ENCODE assay signal across 8 mouse cellular contexts in genomic region chr4:145744935-145745644, GRCm38 (mm10).
DNase-seq lines count a peak whose midpoint lies in the region; ATAC-seq and TF ChIP-seq lines count a peak whose summit lies in the region.
"Not testable (repeated sequence)": the region's sequence is repeated elsewhere in the genome, so short reads cannot be mapped to it uniquely, and the experiment has no call there.

No protein-coding gene starts in this region.

- H3K4me1 ChIP-seq in forebrain, postnatal 0 days (ENCODE audit: insufficient read depth); hindbrain, embryonic 10.5 days (replicated peaks); lung, embryonic 14.5 days (ENCODE audit: insufficient read depth); neural tube, embryonic 11.5 days (ENCODE audit: control insufficient read depth, insufficient read depth, low read length): not testable (repeated sequence)

- peak; percentile 60 for ATAC-seq in forebrain, postnatal 0 days
- peak; percentile 88 for ATAC-seq in lung, embryonic 14.5 days (ENCODE audit: insufficient read depth)
- peak; percentile 97 for ATAC-seq in neural tube, embryonic 11.5 days (ENCODE audit: insufficient read depth, low FRiP score, low TSS enrichment)

- not testable (repeated sequence) for TF ChIP-seq CTCF in forebrain, postnatal 0 days (IDR thresholded peaks at IDR 0.05; ENCODE audit: low read depth); lung, embryonic 14.5 days (IDR thresholded peaks at IDR 0.05; ENCODE audit: low read depth)

- H3K36me3 ChIP-seq in forebrain, postnatal 0 days (ENCODE audit: insufficient read depth); hindbrain, embryonic 10.5 days; lung, embryonic 14.5 days (ENCODE audit: insufficient read depth); neural tube, embryonic 11.5 days (ENCODE audit: control insufficient read depth, insufficient read depth, low read length): not testable (repeated sequence)

- whole genome bisulfite sequencing in forebrain, postnatal 0 days, result 4% methylated on average over 33 of the region's 83 CpGs
- under 1% methylated on average over 68 of the region's 83 CpGs for WGBS in hindbrain, embryonic 10.5 days
- WGBS in lung, embryonic 14.5 days, result 1% methylated on average over 51 of the region's 83 CpGs
- WGBS in neural tube, embryonic 11.5 days, result 3% methylated on average over 26 of the region's 83 CpGs

- not testable (repeated sequence) for H3K27ac ChIP-seq in forebrain, postnatal 0 days (ENCODE audit: low read depth, low read length); hindbrain, embryonic 10.5 days; lung, embryonic 14.5 days (ENCODE audit: low read depth); neural tube, embryonic 11.5 days (ENCODE audit: low read depth, low read length)

- H3K4me2 ChIP-seq in forebrain, postnatal 0 days (ENCODE audit: low read depth), result peak overlapping the region; percentile 28
- peak overlapping the region; percentile 40 for H3K4me2 ChIP-seq in lung, embryonic 14.5 days
- H3K4me2 ChIP-seq in neural tube, embryonic 11.5 days (ENCODE audit: low read depth), result peak overlapping the region; percentile 44

- DNase-seq in CD4-positive, CD25-positive, alpha-beta regulatory T cell, adult 2 months (ENCODE audit: low read depth, low spot score), result peak; percentile 12
- peak; percentile 0 to 15 for DNase-seq in cerebellum, postnatal 4 days (ENCODE audit: low spot score in 2 of 2)
- DNase-seq in forebrain, postnatal 0 days, result not testable (repeated sequence)
- DNase-seq in hindbrain, embryonic 10.5 days (ENCODE audit: low spot score), result peak; percentile 52
- DNase-seq in kidney, postnatal 10 days, result peak; percentile 8
- peak; percentile 6 for DNase-seq in lung, embryonic 14.5 days
- peak; percentile 35 for DNase-seq in neural tube, embryonic 11.5 days (ENCODE audit: low spot score)
- peak; percentile 53 for DNase-seq in testis, postnatal 10 days (ENCODE audit: low spot score)

- H3K9me3 ChIP-seq in forebrain, postnatal 0 days (ENCODE audit: low read length); hindbrain, embryonic 10.5 days; lung, embryonic 14.5 days (ENCODE audit: low read depth, low read length); neural tube, embryonic 11.5 days (ENCODE audit: control insufficient read depth, low read length): not testable (repeated sequence)

- not testable (repeated sequence) for H3K27me3 ChIP-seq in forebrain, postnatal 0 days (ENCODE audit: insufficient read depth, low read length); hindbrain, embryonic 10.5 days (ENCODE audit: insufficient read depth, poor library complexity, severe bottlenecking); lung, embryonic 14.5 days (ENCODE audit: insufficient read depth, low read length); neural tube, embryonic 11.5 days (ENCODE audit: control insufficient read depth, insufficient read depth, low read length)

- not testable (repeated sequence) for H3K9ac ChIP-seq in forebrain, postnatal 0 days; lung, embryonic 14.5 days; neural tube, embryonic 11.5 days (ENCODE audit: low read length)

- peak overlapping the region; percentile 11; the same call in 1 of the 2 replicates for H3K4me3 ChIP-seq in forebrain, postnatal 0 days (ENCODE audit: low read depth, low read length)
- H3K4me3 ChIP-seq in hindbrain, embryonic 10.5 days, result peak overlapping the region; percentile 51
- H3K4me3 ChIP-seq in lung, embryonic 14.5 days (ENCODE audit: low read depth, low read length), result peak overlapping the region; percentile 29
- H3K4me3 ChIP-seq in neural tube, embryonic 11.5 days (ENCODE audit: low read depth, low read length), result peak overlapping the region; percentile 25
